Mouse (Mus musculus): ENCODE data around the gene Yy1.

The Yy1 gene

DNA sequence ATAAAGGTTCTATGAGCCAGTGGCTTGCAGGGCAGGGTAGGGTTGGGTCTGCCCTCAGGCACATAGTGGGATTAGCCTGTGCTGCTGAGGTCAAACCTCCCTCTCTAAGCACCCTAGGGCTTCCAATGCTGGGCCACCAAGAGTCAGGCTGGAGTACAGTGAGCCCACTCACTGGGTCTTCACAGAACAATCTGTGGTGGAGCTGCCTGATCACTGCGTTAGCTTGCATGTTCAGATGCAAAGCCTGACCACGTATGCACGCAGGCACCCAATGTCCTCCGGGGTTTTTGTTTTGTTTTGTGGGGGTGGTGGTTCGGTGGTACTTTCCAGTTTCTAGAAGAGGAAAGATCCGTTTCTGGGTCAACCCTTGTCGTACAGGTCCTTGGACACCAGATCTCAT lies 64.3 kb downstream of the Yy1 start:
- DNase-seq (ENCODE audit: low spot score in 2 of 2): no peak

DNA sequence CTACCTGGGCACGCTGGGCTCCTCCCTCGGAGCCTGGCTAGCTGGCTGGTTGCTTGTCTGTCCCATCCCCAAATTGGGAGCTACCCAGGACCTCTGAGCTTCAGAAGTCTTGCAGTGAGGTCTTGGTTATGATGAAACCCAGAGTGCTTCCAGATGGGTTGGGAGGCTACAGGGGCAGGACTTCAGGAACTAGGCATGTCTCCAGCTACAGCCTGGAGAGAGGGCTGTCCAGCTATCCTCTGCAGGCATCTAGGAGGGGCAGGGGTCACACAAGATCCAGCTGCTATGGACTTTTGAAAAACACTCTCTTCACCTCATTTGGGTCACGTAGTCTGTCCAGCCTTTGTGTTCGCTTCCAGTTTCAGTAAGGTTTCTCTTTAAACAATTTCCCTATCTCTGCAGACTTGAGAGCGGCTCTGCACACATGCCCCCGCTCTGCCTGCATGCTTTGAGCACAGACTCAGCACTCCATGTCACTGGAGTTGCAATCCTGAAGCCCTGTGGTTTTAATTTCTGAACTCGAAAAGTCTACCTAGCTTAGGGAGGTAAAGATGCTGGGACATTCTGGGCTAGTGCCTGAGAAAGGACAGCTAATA lies 64.9 kb downstream of the Yy1 start:
- no peak for DNase-seq (ENCODE audit: low spot score in 2 of 2)

DNA sequence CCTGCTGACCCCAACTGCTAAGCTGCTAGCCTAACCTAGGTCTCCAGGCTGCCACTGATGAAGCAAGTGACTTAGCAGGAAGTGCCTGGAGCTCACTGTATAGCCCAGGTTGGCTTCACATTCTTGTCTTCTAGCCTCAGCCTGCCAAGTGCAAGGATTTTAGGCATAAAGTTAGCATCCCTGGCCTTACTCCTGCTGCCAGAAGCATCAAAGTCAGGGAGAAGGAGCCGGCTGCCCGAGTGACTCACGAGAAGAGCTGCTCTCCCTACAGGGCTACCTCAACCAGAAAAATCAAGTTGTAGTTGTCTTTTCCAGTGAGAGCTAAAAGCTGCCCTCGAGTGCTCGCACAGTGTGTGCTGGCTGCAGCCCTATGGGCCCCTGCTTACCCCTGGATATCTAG lies 65.7 kb downstream of the Yy1 start:
- DNase-seq (ENCODE audit: low spot score in 2 of 2): no peak

DNA sequence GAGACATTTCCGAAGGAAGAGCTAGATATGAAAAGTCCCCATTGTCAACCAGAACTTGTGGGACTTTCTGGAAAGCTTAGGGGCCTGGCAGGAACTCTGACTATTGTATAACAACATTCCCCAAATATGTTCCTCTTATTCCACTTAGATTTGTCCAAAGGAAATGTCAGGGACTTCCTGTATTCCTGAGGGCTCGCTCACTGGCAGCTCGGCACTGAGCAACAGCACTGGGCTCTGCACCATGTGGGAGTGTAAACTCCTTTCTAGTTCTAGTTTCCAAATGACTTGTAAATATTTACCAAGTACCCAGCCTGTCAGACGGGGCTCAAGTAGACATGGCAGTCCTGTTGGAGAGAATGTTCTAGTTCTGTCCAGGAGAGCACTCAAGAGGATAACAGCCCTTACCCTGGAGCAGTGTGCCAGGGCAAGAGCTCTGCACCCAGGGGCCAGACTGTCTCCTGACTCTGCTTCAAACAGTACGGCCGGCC lies 72.3 kb downstream of the Yy1 start:
- DNase-seq (ENCODE audit: low spot score in 2 of 2): no peak

DNA sequence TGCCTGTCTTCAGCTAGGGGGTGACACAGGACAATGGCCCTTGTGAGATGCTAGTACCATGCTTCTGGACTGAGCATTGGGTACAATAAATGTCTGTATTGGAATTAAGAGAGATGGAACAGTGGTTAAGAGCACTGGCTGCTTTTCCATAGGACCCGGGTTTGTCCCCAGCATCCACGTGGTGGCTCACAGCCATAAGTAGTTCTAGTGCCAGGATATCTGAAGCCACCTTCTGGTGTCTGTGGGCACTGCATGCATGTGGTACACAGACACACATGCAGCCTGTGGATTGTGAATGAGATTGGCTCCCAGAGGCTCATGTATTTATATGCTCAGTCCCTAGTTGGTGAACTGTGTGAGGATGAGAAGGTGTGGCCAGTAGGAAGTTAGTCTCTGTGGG lies 76.8 kb downstream of the Yy1 start:
- no peak for DNase-seq (ENCODE audit: low spot score in 2 of 2)
